Mouse (Mus musculus) cerebellum, adult 9-11 months (tissue): ENCODE measurements at regions not wholly inside any gene's neighbourhood (a gene's known extent, or its start where the extent isn't known, plus 50 kb on each side); places are given as distances from the start of the nearest gene placed in this dataset.
A peak's percentile ranks its signal among the peaks of the same experiment; 100 is the strongest.

Source experiments
- DNase-seq: peaks from one replicate; pipeline ENCODE4 v3.0.0; 2022

DNA sequence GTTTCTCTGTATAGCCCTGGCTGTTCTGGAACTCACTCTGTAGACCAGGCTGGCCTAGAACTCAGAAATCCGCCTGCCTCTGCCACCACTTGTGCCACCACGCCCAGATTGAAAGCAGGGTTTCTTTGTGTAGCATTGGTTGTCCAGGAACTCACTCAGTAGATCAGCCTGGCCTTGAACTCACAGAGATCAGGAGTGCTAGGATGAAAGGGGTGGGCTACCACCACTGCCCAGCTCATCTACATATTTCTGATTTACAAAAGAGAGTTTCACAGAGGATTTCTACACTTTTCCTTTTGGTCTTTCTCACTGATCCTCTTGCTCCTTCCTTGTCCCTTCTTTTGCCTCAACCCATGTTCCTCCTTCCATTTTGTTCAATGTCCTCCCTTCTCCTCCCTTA, 53.1 kb upstream of the Lbx1 start:
- no peak for DNase-seq

DNA sequence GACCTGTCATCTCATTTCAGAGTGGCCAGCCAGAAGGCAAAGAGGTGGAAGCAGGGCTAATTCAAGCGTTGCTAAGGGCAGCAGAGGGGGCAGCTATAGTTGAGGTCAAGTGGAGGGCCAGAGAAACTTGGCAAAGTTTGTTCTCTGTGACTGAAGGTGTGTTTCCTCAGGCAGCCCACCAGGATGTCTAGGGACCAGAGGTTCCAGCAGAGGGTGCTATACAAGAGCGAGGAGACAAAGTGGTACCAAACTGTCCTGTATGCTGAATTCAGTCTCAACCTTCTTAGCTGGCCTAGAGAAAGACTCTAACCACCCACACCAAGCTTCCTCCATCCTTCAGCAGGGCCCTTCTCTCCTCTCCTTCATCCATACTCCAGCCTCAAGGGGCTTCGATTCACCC, 62.2 kb upstream of the Lbx1 start:
- no peak for DNase-seq

DNA sequence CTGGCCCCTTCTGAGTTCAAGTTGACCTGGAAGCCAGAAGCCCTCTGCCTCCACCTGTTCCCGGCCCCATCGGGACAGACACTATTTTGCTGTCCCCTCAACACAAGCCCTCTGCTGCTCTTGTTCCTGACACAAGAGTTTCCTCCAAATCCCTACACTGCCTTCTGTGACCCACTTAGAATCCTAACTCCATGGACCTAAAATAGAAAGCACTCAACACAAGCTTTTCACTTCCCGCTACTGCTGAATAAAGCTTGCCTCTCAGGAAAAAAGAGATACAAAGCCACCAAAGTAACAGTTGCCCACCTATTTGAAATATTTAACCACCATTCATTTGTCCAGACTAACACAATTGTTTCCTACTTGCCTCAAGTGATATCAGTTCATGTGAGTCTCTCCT, 63.7 kb upstream of the Lbx1 start:
- DNase-seq = no peak

DNA sequence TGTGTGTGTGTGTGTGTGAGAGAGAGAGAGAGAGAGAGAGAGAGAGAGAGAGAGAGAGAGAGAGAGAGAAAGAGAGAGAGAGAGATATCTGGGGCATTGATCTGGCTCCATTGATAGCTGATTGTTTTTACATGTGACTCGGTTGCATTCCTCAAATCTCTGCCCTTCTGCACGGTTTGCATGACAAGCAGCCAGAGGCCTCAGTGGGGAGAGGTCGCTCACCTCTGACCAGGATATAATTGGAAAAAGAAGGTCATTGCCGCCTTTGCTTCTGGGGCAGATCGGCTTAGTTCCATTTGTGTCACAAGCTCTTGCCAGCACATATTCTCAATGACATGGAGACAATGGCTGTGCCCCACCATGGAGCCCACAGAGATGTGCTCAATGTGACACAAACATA, 63.8 kb upstream of the Btrc start:
- DNase-seq = no peak

DNA sequence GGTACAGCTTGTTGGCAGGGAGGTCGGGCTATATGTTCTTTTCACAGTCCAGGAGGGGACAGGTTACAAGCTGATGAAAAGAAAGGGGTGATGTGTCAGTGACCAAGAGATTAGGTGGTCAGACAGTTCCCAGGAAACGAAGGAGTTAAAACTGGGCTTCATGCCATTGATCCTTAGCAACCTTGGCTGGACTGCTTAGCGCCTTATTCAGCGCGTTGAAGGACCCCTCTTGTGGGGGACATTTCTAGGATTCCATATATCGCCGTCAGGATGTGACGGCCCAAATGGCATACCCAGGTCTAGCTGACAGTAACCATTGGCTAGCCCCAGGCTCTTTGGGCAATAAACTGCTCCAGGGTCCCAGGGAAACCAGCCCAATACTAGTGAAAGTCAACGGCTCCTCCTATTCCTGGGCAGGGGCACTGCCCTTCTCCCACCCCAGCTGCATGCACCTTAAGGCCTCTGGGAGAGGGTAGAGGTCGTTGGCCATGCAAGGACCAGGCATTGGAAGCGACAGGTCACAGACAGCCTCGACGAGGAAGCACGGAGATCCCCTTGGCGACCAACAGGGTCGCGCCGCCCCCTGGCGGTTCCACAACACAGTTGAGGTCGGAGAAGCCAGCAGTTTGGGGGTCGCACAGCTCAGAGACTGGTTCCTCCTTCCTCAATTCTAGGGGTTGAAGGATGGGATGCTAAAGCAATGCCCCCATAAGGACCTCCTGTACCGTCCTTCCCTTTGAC, 62.7 kb upstream of the Btrc start:
- peak; percentile 71 for DNase-seq

DNA sequence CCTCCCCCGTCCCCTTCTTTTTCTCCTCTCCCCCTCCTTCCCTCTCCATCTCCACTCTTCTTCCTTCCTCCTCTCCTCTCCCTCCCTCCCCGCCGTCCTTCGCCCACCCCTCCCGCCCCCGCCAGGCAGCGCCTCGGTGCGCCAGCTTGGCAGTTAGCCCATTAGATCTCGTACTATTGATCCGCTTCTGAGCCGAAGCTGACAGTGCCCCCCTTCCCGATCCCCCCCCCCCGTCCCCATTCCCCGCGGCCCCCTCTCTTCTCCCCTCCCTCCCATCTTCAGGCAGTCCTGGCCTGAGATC, 62.2 kb upstream of the Btrc start:
- DNase-seq = peak; percentile 32

DNA sequence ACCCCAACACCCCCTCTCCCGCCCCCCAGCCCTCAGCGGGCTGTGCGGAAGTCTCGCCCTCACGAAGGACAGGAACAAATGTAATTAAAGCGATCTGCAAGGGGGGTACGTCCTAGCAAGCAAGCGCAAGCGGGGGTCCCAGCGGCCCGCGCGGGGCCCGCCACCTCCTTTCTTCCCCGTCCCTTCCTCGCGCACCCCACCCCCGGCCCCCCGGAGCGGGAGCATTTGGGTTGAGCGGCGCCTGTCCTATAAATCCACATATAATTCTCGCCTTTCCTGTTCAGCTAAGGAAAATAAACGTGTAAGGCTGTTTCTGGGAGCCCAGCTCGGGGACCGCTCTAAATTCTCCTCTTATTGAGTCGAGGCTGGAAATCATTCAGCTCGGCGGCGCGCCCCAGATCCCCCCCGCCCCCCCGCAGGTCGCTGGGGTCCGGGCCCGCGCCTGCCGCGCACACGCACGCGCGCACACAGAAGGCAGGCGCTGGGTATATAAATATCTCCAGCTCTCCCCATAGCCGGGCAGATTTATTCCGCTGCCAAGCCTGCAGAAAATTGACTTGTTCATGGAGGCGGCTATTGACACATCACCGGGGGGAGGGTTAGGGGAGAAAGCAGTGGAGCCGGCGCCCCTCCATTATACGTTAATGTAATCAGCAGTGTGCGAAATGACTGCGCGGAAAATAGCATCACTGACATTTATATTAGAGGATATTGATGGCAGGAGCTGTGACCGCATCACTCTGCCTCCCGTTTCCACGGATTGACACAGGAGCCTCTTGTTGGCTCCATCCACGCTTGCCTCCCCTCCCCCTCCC, 61.6 kb upstream of the Btrc start:
- DNase-seq = peak; percentile 84

DNA sequence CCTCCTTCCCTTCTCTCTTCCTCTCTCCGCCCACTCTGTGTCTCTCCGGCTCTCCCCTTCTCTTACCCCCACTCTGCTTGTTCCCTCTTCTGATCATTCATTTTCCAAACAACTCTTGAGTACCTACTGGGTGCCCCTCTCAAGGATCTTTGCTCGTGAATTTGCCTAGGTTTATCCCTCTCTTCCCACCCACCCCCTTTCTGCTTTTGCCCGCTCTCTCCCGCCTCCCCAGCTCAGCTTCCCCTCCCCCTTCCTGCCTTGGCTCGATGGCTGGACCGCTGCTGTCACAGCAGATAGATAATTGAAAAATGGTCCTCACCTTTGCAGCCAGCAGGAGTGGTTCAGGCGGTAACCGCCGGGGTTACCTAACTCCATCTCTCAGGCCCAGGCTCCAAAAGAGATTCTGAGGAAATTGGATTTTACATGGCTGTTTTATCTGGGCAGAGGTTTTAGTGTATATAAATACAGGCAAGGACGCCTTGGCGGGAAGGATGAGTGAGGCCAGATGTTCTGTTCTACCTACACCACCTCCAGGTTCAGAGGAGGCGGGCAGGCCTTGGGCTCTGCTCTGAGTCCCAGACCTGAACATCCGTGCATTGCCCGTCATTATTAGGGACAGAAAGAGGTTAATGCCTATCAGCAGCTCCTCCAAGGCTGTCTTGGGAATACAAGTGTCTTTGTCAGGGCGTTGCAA, 60.8 kb upstream of the Btrc start:
- DNase-seq = peak; percentile 77

DNA sequence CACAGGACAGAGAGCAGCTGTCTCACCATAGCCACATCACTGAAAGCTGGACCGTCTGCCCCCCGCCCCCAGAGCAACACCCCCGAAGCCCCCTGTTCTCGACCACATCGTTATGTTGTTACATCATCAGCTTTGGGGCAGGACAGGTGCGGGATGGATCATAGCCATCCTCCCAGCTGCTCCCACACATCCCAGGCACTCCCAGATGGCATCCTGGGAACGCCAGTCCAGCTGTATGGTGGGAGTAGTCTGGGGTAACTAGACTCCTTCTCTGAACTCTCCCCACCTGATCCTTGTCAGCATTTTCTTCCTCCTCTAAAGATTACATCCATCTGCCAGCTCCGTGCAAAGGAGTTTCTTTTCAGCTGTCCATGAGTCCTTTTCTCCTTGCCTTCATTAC, 59.0 kb upstream of the Btrc start:
- DNase-seq = no peak

DNA sequence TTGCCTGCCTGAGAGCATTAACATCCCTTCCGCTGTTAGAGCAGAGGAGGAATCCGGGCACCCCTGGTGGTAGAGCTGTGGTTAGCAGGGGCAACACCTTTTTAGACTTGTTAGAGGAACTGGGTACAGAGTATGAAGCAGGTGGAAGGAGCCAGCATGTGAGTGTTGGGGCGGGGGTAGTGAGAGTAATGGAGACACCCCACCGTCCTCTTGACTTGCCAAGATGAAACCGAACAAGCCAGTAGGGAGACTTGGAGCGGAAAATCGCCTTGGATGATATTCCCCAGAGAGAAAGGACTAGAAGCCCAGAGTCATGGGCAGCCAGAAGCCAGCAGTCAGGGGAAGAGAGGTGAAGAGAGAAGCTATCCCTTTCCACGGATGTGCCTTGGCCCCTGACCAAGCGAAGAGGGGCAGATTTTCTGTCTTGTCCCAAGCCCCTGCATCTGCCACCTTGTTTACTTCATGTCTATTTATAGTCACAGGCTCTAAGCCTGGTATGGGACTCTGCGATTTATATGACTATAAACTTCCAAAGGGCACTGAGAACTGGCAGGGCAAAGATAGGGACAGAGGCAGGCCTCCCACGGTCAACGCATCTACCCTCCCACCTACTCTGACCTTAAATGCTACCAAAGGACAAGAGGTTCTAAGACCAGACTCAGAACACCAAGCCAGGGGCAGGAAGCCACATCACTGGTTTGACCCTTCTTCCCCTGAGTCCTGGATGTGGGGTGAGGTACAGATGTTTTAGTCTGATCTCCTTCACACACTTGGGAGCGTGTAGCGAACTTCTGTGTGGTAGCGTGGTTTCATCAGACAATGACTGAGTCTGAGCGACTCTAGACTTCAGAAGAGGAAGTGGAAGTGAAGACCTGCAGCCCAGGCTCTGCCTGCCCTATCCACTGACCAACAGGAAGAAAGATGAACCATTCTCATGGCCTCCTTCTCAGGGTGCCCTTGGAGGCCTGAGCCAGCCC, 55.9 kb upstream of the Btrc start:
- no peak for DNase-seq

DNA sequence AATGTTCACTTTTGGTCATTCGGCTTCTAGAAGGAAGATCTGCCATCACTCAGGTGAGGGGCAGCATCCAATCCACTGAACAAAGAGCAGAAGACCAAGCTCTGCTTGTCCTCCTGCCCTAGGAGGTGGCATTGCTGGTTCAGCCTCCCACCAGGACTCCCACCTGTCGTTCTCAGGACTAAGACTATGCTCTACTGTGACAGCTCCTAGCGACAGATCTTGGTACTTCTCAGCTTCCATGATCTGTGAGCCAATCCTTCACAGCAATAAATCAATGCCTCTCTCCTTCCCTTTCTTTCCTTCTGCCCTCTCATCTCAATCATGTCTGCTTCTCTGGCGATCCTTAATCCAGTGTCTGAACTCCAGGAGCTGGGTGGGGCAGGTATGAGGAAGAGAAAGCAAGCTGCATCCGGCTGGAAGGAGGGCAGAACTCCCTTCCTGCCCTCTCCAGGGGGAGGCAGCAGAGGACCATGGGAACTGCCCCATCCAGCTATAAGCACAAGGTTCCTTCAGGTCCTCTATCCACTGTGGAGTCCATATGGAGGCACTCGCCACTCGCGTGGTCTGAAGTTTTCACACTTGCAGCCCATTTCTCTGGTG, 54.8 kb upstream of the Btrc start:
- no peak for DNase-seq

DNA sequence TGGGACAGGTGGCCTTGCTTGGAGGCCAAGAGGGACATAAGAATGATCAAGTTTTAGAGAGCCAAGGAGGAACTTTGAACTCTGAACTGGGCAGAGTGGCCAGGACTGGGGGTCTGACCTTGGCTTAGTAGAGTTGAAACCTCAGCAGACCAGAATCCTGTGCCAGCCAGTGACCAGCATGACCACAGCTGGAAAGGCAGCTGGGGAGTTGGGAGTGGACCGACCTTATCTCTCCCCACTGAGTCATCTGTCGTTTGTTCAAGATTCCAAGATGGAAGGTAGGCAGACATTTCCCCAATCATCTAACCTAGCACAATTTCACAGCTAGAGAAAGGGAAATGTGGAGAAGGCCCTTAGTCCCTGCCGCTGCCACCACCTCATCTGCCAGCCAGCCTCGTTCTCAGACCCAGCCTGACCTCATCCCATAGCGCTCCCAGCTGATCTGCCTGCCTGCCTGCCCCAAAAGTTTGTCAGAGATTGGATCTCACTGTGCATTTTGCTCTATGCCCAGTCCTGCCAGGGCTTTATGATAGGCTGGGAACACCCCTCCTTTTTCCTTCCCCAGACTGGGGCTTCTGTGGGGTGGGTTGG, 53.1 kb upstream of the Btrc start:
- no peak for DNase-seq

DNA sequence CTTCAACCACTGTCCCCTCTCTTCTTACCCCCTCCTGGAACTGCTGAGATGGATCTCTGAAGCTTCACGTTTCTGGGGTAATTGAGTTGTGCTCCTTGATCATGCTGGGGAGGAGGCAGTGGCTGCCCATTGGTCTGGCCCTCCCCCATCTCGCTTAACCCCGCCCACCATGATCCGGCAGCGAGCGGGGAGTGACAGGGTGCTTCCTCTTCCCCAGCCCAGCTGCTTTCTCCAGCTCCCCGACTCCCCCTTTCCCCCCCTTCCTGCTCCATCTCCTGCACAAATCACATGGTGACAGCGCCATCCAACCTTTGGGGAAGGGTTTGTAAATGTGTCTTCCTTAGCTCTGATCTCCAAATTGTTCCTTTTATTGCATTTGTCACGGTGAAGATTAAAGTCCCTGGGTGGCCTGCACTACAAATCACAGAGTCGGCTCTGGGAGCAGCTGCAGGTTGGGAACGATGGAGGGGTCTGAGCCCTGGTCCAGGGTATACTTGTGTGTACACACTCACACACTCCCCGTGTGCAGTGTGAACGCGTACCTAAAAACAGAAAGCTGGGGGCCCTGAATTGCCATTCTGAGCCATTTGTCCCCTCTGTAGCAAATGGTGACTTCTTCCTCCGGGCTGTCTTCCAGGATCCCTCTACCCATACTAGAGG, 52.5 kb upstream of the Btrc start:
- DNase-seq = peak; percentile 50

DNA sequence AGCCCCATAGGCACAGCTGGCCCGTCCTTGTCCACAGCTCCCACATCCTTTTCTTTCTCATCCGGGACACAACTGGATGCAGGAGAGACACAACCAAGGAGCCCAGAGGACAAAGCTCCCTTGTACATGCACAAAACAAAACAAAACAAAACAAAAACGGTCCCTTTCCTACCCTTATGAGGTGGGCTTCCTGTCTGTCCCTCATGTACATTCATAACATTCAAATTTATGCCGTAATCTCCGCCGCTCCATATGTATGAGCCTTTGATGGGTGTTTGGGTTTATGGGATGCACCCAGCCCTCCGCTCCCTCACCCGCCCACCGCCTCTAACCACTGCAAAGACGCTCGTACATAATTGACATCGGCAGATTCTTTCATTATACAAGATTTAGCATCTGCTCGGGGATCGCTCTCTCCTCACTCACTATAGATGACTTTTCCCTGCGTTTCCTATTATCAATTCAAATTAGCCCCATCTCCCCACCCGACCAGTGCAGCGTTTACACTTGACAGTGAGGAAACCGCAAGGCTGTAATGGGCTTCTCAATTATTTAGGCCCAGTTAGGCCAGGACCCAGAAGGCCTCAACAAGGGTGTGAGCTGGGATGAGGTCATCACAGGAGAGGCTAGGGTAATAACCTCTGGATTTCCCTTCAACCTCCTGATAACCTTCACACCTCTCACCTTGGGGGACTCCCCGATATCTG, 51.5 kb upstream of the Btrc start:
- DNase-seq = no peak

DNA sequence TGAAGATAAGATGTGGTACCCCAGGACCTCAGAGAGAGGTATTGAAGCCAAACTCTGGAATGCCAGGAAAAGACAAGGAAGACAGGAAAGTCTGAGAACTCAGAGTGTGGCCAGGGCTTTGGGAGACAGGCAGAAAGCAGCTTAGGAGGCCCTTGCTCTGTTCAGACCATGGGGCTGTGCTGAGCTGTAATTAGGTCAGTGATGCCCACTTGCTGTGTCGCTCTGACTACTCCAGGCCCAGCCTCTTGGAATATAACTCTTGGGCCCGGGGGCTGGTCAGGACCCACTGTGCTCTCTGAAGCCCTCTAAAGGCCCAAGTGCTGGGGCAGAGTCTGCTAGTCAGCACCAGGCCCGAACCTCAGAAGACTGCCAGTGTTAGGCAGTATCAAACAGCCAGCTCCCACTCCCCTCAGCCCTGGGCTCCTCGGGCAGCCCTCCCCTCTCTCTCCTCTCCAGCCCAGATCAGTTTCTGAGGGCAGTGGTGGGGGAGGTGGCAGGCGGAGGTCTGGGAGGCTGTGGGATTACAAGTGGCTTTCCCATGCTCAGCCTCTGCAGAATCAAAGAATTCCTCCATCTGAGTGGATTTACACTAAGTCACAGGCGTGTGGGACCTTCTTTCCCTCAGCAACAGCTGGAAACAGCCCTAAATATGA, 50.7 kb upstream of the Btrc start:
- DNase-seq = no peak
